Mouse (Mus musculus): ENCODE measurements around the gene Fat1. TPM values are rescaled to one million over a fixed set of nuclear protein-coding genes. Genes with fewer than 3 reads are reported as not detected.

The Fat1 gene
- total RNA-seq (2014; rRNA removed), result 89.5 and 114 TPM in 2 replicates
- 10.0 and 10.5 TPM in 2 replicates for polyA plus RNA-seq (2015; fragmentation: Nextera tagmentation; extraction: Ambion mirVana)

GRCm38 (mm10) chr8:44934850-44935497 lies at the start of gene Fat1:
Fat1 (plus strand) TSS chr8:44935447.
- peak; percentile 65 for ATAC-seq
- Histone ChIP-seq H3K4me3 (ENCODE audit: low read length) (peak within 1 kb of the TSS; percentile 84), H3K4me2 (ENCODE audit: low read depth, low read length) (peak within 1 kb of the TSS; percentile 83), H3K9me3 (ENCODE audit: low read length) (no peaks in the 10 kb centered on the region), H3K4me1 (ENCODE audit: insufficient read depth, low read length) (no peaks in the 10 kb centered on the region), H3K27ac (peak within 1 kb of the TSS; percentile 84), H3K9ac (replicated peaks; ENCODE audit: low read length) (peak within 1 kb of the TSS; percentile 58), H3K36me3 (ENCODE audit: insufficient read depth, low read length) (no peaks in the 10 kb centered on the region), H3K27me3 (ENCODE audit: insufficient read depth, low read length) (no peaks in the 10 kb centered on the region)
- peak; percentile 88 for DNase-seq (ENCODE audit: low spot score)
- under 1% methylated on average over 48 of the region's 49 CpGs for WGBS
- peak; percentile 73 for TF ChIP-seq CTCF (IDR thresholded peaks at IDR 0.05; ENCODE audit: low read depth)

- H3K4me2 ChIP-seq (ENCODE audit: low read depth, low read length), result no peak overlapping the region
- H3K9ac ChIP-seq (replicated peaks; ENCODE audit: low read length), result no peak overlapping the region
- no peaks in the 10 kb centered on the region for H3K36me3 ChIP-seq (ENCODE audit: insufficient read depth, low read length)
- H3K4me1 ChIP-seq (ENCODE audit: insufficient read depth, low read length), result peaks cover 2% of the 10 kb centered on the region; the same call in 1 of the 2 replicates
- H3K27ac ChIP-seq, result no peak overlapping the region
- no peaks in the 10 kb centered on the region for H3K27me3 ChIP-seq (ENCODE audit: insufficient read depth, low read length)
- WGBS, result 82% methylated on average over 6 of the region's 6 CpGs
- H3K4me3 ChIP-seq (ENCODE audit: low read length), result no peak overlapping the region
- no peaks in the 10 kb centered on the region for H3K9me3 ChIP-seq (ENCODE audit: low read length)
- TF ChIP-seq CTCF (IDR thresholded peaks at IDR 0.05; ENCODE audit: low read depth), result no peak
- DNase-seq (ENCODE audit: low spot score) (no peak), ATAC-seq (no peak)
These were observed 40.6 kb upstream of the Fat1 start for GRCm38 (mm10) chr8:44894626-44895025.

GRCm38 (mm10) chr8:44899575-44899991 lies 35.7 kb upstream of the Fat1 start:
- 47% methylated on average over 12 of the region's 12 CpGs for WGBS
- Histone ChIP-seq H3K4me2 (ENCODE audit: low read depth, low read length) (no peak overlapping the region), H3K9me3 (ENCODE audit: low read length) (no peaks in the 10 kb centered on the region), H3K27ac (no peak overlapping the region), H3K27me3 (ENCODE audit: insufficient read depth, low read length) (no peaks in the 10 kb centered on the region), H3K36me3 (ENCODE audit: insufficient read depth, low read length) (no peaks in the 10 kb centered on the region), H3K4me3 (ENCODE audit: low read length) (no peak overlapping the region), H3K9ac (replicated peaks; ENCODE audit: low read length) (no peak overlapping the region), H3K4me1 (ENCODE audit: insufficient read depth, low read length) (peaks cover 3% of the 10 kb centered on the region; the same call in 1 of the 2 replicates)
- peak; percentile 13 for DNase-seq (ENCODE audit: low spot score)
- TF ChIP-seq CTCF (IDR thresholded peaks at IDR 0.05; ENCODE audit: low read depth), result no peak
- no peak for ATAC-seq

GRCm38 (mm10) chr8:44911126-44911903 lies 23.9 kb upstream of the Fat1 start:
- Histone ChIP-seq H3K4me1 (ENCODE audit: insufficient read depth, low read length) (no peaks in the 10 kb centered on the region), H3K36me3 (ENCODE audit: insufficient read depth, low read length) (no peaks in the 10 kb centered on the region), H3K27ac (no peak overlapping the region), H3K9ac (replicated peaks; ENCODE audit: low read length) (no peak overlapping the region), H3K4me3 (ENCODE audit: low read length) (no peak overlapping the region), H3K4me2 (ENCODE audit: low read depth, low read length) (no peak overlapping the region), H3K27me3 (ENCODE audit: insufficient read depth, low read length) (no peaks in the 10 kb centered on the region), H3K9me3 (ENCODE audit: low read length) (no peaks in the 10 kb centered on the region)
- no peak for TF ChIP-seq CTCF (IDR thresholded peaks at IDR 0.05; ENCODE audit: low read depth)
- ATAC-seq (no peak), DNase-seq (ENCODE audit: low spot score) (no peak)
- WGBS, result 73% methylated on average over 12 of the region's 12 CpGs

- 83% methylated on average over 12 of the region's 12 CpGs for WGBS
- DNase-seq (ENCODE audit: low spot score) (no peak), ATAC-seq (no peak)
- H3K4me1 ChIP-seq (ENCODE audit: insufficient read depth, low read length), result no peaks in the 10 kb centered on the region
- no peak for TF ChIP-seq CTCF (IDR thresholded peaks at IDR 0.05; ENCODE audit: low read depth)
- H3K9ac ChIP-seq (replicated peaks; ENCODE audit: low read length), result no peak overlapping the region
- H3K4me3 ChIP-seq (ENCODE audit: low read length), result no peak overlapping the region
- no peaks in the 10 kb centered on the region for H3K9me3 ChIP-seq (ENCODE audit: low read length)
- no peaks in the 10 kb centered on the region for H3K36me3 ChIP-seq (ENCODE audit: insufficient read depth, low read length)
- H3K27ac ChIP-seq, result no peak overlapping the region
- no peak overlapping the region for H3K4me2 ChIP-seq (ENCODE audit: low read depth, low read length)
- no peaks in the 10 kb centered on the region for H3K27me3 ChIP-seq (ENCODE audit: insufficient read depth, low read length)
These were observed 15.7 kb upstream of the Fat1 start for GRCm38 (mm10) chr8:44919487-44920082.

GRCm38 (mm10) chr8:44920379-44921032 lies 14.7 kb upstream of the Fat1 start:
- no peaks in the 10 kb centered on the region for H3K9me3 ChIP-seq (ENCODE audit: low read length)
- no peak overlapping the region for H3K4me3 ChIP-seq (ENCODE audit: low read length)
- H3K27ac ChIP-seq, result no peak overlapping the region
- ATAC-seq (no peak), DNase-seq (ENCODE audit: low spot score) (no peak)
- H3K4me2 ChIP-seq (ENCODE audit: low read depth, low read length), result no peak overlapping the region
- H3K27me3 ChIP-seq (ENCODE audit: insufficient read depth, low read length), result no peaks in the 10 kb centered on the region
- no peaks in the 10 kb centered on the region for H3K36me3 ChIP-seq (ENCODE audit: insufficient read depth, low read length)
- no peak for TF ChIP-seq CTCF (IDR thresholded peaks at IDR 0.05; ENCODE audit: low read depth)
- WGBS, result 67% methylated on average over 7 of the region's 7 CpGs
- no peak overlapping the region for H3K9ac ChIP-seq (replicated peaks; ENCODE audit: low read length)
- H3K4me1 ChIP-seq (ENCODE audit: insufficient read depth, low read length), result no peaks in the 10 kb centered on the region
